Mouse (Mus musculus): ENCODE measurements around the gene Rps16. TPM values are rescaled to one million over a fixed set of nuclear protein-coding genes. Genes with fewer than 3 reads are reported as not detected.

Gene Rps16
- total and polyA plus RNA-seq, 3 experiments: 411 to 556 (median 496) TPM

DNA sequence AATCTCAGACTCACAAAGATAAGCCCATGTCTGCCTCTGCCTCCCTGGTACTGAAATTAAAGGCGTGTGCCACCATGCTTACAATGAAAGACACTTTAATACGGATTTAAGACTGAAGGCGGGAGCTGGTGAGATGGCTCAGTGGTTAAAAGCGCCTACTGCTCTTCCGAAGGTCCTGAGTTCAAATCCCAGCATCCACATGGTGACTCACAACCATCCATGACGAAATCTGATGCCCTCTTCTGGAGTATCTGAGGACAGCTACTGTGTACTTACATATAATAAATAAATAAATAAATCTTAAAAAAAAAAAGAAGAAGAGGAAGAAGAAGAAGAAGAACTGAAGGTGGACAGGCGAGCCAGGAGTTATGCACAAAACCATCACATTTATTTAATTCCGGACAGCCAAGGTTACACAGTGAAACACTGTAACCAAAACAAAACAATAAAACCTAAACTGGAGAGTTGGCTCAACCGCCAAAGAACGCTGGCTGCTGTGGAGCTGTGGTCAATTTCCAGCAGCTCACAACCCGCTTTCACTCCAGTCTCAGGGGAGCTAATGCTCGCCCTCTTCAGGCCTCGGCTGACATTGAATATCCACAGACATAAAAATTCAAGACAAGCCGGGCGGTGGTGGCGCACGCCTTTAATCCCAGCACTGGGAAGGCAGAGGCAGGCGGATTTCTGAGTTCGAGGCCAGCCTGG, 11.1 kb upstream of the Rps16 start:
- peaks cover 6% of the 10 kb centered on the region for H3K4me1 ChIP-seq (ENCODE audit: control insufficient read depth, insufficient read depth, low read length)
- H3K9ac ChIP-seq (ENCODE audit: low read depth, low read length): no peak overlapping the region
- H3K4me3 ChIP-seq: peak overlapping the region; percentile 96
- WGBS: 56% methylated on average over 19 of the region's 19 CpGs
- peak overlapping the region; percentile 90 for H3K27ac ChIP-seq
- peaks cover 8% of the 10 kb centered on the region for H3K79me2 ChIP-seq (replicated peaks; ENCODE audit: control insufficient read depth, insufficient read depth, low read length)
- intact Hi-C loops (cut with DNase I): no loop called here
- peak; percentile 67 to 75 for DNase-seq
- no peaks in the 10 kb centered on the region for H3K27me3 ChIP-seq (ENCODE audit: control insufficient read depth, insufficient read depth, low read length)
- TF ChIP-seq CTCF (IDR thresholded peaks at IDR 0.05): peak; percentile 64
- TF ChIP-seq EP300 (IDR thresholded peaks at IDR 0.05; ENCODE audit: insufficient read depth, low read depth, low read length): no peak
- peaks cover 5% of the 10 kb centered on the region; the same call in 1 of the 2 replicates for H3K36me3 ChIP-seq (ENCODE audit: control insufficient read depth, insufficient read depth, low read length)

DNA sequence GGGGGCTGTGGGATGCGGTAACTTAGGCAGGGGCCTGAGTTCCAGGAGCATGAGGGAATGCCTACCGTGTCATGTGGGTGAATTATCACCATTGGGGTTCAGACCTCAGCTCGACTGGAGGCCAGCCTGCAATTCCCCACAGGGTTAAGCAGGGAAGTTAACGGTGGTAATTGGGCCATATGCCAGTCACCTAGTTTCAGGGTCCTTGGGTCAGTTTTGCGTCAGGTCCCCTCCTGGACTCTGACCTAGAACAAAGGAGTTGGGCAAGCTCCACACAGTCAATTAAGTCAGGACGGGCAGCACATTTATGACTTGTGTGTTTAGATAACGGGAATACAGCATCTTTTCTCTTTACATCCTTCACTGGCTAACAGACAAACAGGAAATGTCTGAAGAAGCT, 9.1 kb upstream of the Rps16 start:
- H3K27ac ChIP-seq: no peak overlapping the region
- H3K79me2 ChIP-seq (replicated peaks; ENCODE audit: control insufficient read depth, insufficient read depth, low read length): peaks cover 6% of the 10 kb centered on the region
- TF ChIP-seq EP300 (IDR thresholded peaks at IDR 0.05; ENCODE audit: insufficient read depth, low read depth, low read length) (no peak), POLR2A (IDR thresholded peaks at IDR 0.05; ENCODE audit: insufficient read depth, low read depth, low read length) (no peak), CTCF (IDR thresholded peaks at IDR 0.05) (no peak)
- H3K4me3 ChIP-seq: no peak overlapping the region
- H3K4me1 ChIP-seq (ENCODE audit: control insufficient read depth, insufficient read depth, low read length): peaks cover 3% of the 10 kb centered on the region; the same call in 1 of the 2 replicates
- no peak for DNase-seq
- H3K9ac ChIP-seq (ENCODE audit: low read depth, low read length): no peak overlapping the region
- 32% methylated on average over 7 of the region's 7 CpGs for WGBS
- intact Hi-C loops (cut with DNase I): loop anchor here (5.0 kb wide), 1 partner anchor 64 kb away; the partner anchor contains the start of gene Eid2b
- peaks cover 5% of the 10 kb centered on the region; the same call in 1 of the 2 replicates for H3K36me3 ChIP-seq (ENCODE audit: control insufficient read depth, insufficient read depth, low read length)
- H3K27me3 ChIP-seq (ENCODE audit: control insufficient read depth, insufficient read depth, low read length): no peaks in the 10 kb centered on the region

- DNase-seq: peak in 1 of 2 experiments; percentile 69
- peaks cover 1% of the 10 kb centered on the region; the same call in 1 of the 2 replicates for H3K4me1 ChIP-seq (ENCODE audit: control insufficient read depth, insufficient read depth, low read length)
- no peaks in the 10 kb centered on the region for H3K36me3 ChIP-seq (ENCODE audit: control insufficient read depth, insufficient read depth, low read length)
- H3K9ac ChIP-seq (ENCODE audit: low read depth, low read length): no peak overlapping the region; the same call in 1 of the 2 replicates
- no peak overlapping the region for H3K27ac ChIP-seq
- WGBS: under 1% methylated on average over 4 of the region's 4 CpGs
- H3K79me2 ChIP-seq (replicated peaks; ENCODE audit: control insufficient read depth, insufficient read depth, low read length): no peaks in the 10 kb centered on the region
- no peaks in the 10 kb centered on the region for H3K27me3 ChIP-seq (ENCODE audit: control insufficient read depth, insufficient read depth, low read length)
- no peak overlapping the region for H3K4me3 ChIP-seq
- TF ChIP-seq CTCF (IDR thresholded peaks at IDR 0.05) (peak; percentile 85), POLR2A (IDR thresholded peaks at IDR 0.05; ENCODE audit: insufficient read depth, low read depth, low read length) (no peak), EP300 (IDR thresholded peaks at IDR 0.05; ENCODE audit: insufficient read depth, low read depth, low read length) (peak; percentile 18; the same call in 1 of the 2 replicates)
- intact Hi-C loops (cut with DNase I): loop anchor here (5.0 kb wide), 1 partner anchor 67 kb away; the partner anchor contains the start of gene Eid2b
These were observed 5.8 kb upstream of the Rps16 start for GRCm38 (mm10) chr7:28344637-28345036.

DNA sequence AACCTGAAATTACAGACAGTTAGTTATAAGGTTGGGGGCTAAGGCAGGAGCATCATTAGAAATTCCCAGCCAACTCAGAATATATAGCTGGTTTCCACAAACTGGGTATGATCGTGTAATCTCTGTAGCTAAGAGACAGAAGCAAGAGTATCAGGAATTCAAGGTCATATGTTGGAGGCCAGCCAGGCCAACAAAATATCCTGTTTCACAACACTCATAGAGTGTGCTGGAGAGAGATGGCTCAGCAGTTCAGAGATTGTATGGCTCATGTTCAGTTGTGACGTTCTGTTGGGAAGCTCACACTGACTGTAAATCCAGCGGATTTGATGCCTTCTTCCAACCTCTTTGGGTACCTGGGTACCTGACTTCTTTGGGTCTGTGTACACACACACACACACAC, 2.7 kb upstream of the Rps16 start:
- Histone ChIP-seq H3K27me3 (ENCODE audit: control insufficient read depth, insufficient read depth, low read length) (no peaks in the 10 kb centered on the region), H3K36me3 (ENCODE audit: control insufficient read depth, insufficient read depth, low read length) (peaks cover 5% of the 10 kb centered on the region; the same call in 1 of the 2 replicates), H3K79me2 (replicated peaks; ENCODE audit: control insufficient read depth, insufficient read depth, low read length) (0 out of 2 replicates have a peak, but pooled peaks cover 3% of the 10 kb centered on the region), H3K9ac (ENCODE audit: low read depth, low read length) (no peak overlapping the region; the same call in 1 of the 2 replicates), H3K27ac (no peak overlapping the region), H3K4me1 (ENCODE audit: control insufficient read depth, insufficient read depth, low read length) (peaks cover 6% of the 10 kb centered on the region), H3K4me3 (no peak overlapping the region)
- intact Hi-C loops (cut with DNase I): no loop called here
- 29% methylated on average over 3 of the region's 3 CpGs for WGBS
- no peak for DNase-seq
- TF ChIP-seq CTCF (IDR thresholded peaks at IDR 0.05) (no peak), EP300 (IDR thresholded peaks at IDR 0.05; ENCODE audit: insufficient read depth, low read depth, low read length) (no peak), POLR2A (IDR thresholded peaks at IDR 0.05; ENCODE audit: insufficient read depth, low read depth, low read length) (no peak)

- Histone ChIP-seq H3K27ac (no peak overlapping the region), H3K4me3 (no peak overlapping the region), H3K79me2 (replicated peaks; ENCODE audit: control insufficient read depth, insufficient read depth, low read length) (0 out of 2 replicates have a peak, but pooled peaks cover 3% of the 10 kb centered on the region), H3K9ac (ENCODE audit: low read depth, low read length) (no peak overlapping the region), H3K4me1 (ENCODE audit: control insufficient read depth, insufficient read depth, low read length) (peaks cover 6% of the 10 kb centered on the region), H3K27me3 (ENCODE audit: control insufficient read depth, insufficient read depth, low read length) (no peaks in the 10 kb centered on the region), H3K36me3 (ENCODE audit: control insufficient read depth, insufficient read depth, low read length) (peaks cover 5% of the 10 kb centered on the region; the same call in 1 of the 2 replicates)
- WGBS: 75% methylated on average over 7 of the region's 7 CpGs
- TF ChIP-seq CTCF (IDR thresholded peaks at IDR 0.05): peak; percentile 42
- TF ChIP-seq EP300 (IDR thresholded peaks at IDR 0.05; ENCODE audit: insufficient read depth, low read depth, low read length): no peak
- intact Hi-C loops (cut with DNase I): no loop called here
- DNase-seq: no peak
These were observed 1.9 kb upstream of the Rps16 start for GRCm38 (mm10) chr7:28348601-28349000.

DNA sequence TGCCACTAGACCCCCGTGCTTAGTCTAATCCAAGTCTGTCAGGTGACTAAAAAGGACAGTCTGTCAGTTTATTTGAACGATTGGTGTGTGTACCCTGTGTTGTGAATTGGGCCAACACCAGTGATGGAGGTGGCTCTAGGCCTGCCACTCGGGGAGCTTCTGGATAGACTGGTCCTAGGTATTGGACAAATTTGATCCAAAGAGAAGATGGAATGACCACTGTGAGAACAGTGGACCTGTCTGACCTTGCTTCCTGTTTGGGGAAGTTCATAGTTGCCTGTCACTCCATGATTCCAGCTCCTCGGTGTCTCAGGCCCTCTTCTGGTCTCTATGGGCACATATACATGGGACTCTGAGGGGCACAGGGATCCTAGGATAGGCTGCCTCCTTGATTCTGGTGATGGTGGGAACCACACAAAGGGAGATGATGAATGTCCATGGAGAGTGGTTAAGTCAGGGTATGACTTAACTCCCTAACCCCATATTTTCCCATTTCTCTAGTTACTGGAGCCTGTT, 1.3 kb downstream of the Rps16 start:
- 0 out of 2 replicates have a peak, but pooled peaks cover 3% of the 10 kb centered on the region for H3K79me2 ChIP-seq (replicated peaks; ENCODE audit: control insufficient read depth, insufficient read depth, low read length)
- WGBS: 26% methylated on average over 4 of the region's 4 CpGs
- H3K9ac ChIP-seq (ENCODE audit: low read depth, low read length): peak overlapping the region; percentile 29
- H3K4me3 ChIP-seq: peak overlapping the region; percentile 72
- TF ChIP-seq POLR2A (IDR thresholded peaks at IDR 0.05; ENCODE audit: insufficient read depth, low read depth, low read length): no peak
- no peak for TF ChIP-seq EP300 (IDR thresholded peaks at IDR 0.05; ENCODE audit: insufficient read depth, low read depth, low read length)
- no peak for TF ChIP-seq CTCF (IDR thresholded peaks at IDR 0.05)
- no peaks in the 10 kb centered on the region for H3K27me3 ChIP-seq (ENCODE audit: control insufficient read depth, insufficient read depth, low read length)
- peaks cover 5% of the 10 kb centered on the region; the same call in 1 of the 2 replicates for H3K36me3 ChIP-seq (ENCODE audit: control insufficient read depth, insufficient read depth, low read length)
- intact Hi-C loops (cut with DNase I): loop anchor here (1.0 kb wide), 1 partner anchor 20 kb away; no protein-coding TSS in a partner anchor
- no peak for DNase-seq
- peaks cover 6% of the 10 kb centered on the region for H3K4me1 ChIP-seq (ENCODE audit: control insufficient read depth, insufficient read depth, low read length)
- no peak overlapping the region for H3K27ac ChIP-seq

Measured in heart, adult 2 months (tissue).